Mouse (Mus musculus): ENCODE measurements at regions not wholly inside any gene's neighbourhood (a gene's known extent, or its start where the extent isn't known, plus 50 kb on each side); places are given as distances from the start of the nearest gene placed in this dataset.

DNA sequence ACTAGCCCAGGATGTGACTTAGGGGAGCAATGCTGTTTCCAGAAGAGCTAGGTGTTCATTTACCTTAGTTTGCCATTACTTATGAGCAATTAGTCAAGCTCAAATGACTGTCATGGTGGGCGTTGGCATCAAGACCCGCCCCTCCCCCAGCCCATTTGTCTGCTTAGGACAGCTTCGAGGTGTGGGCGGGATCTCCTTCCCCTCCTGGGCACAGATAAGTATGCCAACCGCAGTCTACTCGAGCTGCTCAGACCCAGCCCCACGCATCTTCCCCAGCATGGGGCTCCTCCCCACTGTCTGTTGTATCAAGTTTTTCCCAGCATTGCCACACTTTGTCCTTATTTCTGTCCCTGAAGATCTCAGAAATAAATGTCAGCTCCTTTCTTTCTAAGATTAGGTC is 179.6 kb downstream of the Sp3 start:
- no peak for DNase-seq (ENCODE audit: low read depth, low spot score)

DNA sequence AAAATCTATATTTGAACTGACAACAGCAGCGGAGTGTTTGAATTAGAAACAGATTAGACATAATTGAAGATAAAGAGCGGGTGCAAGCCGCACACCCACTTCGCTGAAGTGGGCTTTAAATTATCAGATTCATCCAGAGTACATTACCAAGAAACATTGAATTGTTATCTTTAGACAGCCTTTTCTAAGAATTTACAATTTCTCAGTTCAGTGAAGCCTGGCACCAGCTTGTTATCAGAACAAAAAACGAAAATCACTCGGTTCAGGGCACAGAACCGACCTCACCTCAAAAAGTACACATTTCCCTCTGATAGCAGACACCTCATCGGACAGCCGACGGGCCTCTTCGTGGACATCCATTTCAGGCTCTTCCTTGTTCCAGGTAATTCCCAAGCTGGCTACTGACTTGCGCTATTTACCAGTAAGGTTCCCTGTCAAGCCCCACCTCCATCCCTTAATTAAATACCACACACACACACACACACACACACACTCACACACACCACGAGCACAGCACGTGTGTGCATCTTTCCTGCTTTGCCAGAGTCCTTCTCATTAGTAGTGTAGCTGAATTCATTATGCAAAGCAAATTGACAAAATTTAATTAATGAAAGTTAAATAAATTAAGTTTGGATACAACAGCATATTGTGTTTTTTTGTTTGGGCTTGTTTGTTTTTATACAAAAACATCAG is 166.8 kb downstream of the Sp3 start:
- DNase-seq (ENCODE audit: low read depth, low spot score), result no peak

DNA sequence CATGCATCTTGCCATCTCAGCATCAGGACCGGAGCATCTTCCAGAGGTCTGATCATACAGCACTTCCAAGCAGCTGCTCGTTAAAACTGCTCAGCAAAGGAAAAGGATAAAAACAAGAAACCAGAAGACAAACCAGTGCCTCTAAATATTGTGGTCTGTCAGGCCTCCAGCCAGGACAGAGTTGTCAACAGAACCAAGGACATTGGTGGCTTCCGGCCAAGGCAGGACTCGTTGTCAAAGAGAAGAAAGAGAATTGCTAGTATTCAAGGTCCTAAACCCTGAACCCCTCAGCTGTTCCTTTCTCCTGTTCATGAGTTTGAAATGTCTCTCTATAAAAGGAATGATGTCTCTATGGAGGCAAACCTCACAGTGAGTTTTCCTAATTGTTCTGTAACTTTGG is 155.0 kb downstream of the Sp3 start:
- DNase-seq (ENCODE audit: low read depth, low spot score), result no peak

DNA sequence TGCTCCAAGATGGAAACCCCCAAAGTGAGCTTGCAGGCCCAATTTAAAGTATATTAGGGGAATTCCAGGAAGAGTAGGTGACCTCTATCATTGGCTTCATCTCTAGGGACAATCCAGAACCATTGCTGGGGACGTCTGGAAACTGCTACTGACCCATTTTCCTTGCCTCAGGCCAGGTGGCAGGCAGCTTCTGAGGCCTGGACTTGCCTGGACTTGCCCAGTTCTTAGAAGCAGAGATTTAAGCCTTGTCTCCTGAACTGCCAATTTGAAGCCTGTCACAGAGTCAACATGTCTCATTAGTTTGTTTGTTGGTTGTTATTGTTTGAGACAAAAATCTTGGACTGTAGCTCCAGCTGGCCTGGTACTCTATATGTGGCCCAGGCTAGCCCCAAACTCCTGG is 151.1 kb downstream of the Sp3 start:
- DNase-seq (ENCODE audit: low read depth, low spot score), result no peak

DNA sequence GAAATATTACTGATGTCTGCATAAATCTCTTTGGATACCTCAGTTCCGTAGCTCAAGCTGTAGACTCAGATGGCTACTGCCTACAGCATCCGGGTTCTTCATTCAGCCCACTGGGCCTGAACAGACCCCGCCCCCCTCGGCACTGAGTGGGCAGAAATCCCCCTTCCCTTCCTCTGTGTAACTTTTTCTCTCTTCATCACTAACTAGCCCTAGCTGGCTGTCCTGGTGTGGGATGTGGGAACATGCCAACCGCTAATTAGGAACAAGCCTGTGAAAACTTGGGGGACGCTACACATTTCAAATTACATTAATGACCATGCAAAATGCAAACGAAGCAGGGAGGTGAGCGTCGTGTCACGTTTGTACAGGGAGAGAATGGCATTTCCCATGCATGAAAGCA is 147.5 kb downstream of the Sp3 start:
- DNase-seq (ENCODE audit: low read depth, low spot score), result no peak

DNA sequence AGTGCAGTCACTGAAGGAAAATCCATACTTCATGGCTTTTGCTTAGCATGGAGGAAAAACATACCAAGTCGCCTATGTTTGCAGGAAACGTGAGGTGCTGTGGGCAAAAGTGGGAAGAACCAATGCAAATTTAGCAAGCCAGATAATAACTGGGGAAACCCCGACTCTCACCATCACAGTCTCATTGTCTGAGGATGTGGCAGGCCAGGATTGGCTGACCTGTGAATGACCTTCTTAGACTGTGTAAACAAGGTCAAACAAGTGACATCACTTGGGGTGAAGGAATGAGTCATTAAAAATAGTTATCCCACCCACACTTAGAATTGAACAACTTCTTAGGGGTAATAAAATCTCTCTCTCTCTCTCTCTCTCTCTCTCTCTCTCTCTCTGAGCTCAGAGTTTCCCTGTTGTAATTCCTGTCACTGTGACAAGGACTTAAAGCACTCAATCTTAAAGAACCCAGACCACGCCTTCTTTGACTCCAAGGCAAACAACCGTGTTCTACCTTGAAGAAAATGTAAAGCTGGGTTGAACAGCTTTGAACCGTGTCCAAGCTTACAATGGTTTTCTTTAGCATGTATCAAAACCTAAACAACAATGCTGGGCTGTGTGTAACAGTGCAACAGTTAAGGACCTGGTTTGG is 142.0 kb downstream of the Sp3 start:
- DNase-seq (ENCODE audit: low read depth, low spot score), result no peak

DNA sequence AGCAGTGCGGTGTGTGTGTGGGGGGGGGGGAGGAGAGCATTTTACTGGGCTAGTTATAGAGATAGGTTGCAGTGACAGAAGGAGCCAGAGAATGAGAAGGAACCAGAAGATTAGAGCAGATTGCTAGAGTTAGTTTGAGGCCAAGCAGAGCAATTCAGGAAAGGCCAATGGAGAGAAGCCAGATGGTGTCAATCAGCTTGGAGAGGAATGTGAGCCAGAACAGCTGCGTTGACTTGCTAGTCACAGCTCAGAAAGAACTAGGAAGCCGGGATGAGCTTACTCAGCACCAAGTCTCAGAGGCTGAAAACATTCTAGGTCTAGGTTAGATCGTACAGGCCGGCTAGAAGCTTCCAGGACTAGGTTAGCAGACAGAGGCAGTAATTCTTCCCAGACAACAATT is 140.6 kb downstream of the Sp3 start:
- DNase-seq (ENCODE audit: low read depth, low spot score), result no peak

DNA sequence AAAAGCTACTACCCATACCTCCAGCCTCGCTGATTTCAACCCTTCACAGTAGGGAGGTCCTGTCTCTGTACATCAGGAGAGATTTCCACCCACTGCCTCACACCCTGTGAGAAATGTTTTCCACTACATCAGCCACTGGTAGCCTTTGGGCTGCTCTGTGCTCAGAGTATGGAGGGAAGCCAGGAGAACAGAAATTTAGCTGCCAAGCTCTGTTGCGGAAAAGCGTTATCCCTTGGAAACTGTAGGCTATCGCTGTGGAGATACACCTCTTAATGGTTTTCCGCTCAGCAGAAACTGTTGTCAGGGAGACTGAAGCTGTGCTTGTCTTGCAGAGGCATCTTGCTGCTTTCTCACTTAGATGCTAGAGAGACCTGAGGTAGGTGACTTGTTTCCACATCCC is 138.9 kb downstream of the Sp3 start:
- no peak for DNase-seq (ENCODE audit: low read depth, low spot score)

DNA sequence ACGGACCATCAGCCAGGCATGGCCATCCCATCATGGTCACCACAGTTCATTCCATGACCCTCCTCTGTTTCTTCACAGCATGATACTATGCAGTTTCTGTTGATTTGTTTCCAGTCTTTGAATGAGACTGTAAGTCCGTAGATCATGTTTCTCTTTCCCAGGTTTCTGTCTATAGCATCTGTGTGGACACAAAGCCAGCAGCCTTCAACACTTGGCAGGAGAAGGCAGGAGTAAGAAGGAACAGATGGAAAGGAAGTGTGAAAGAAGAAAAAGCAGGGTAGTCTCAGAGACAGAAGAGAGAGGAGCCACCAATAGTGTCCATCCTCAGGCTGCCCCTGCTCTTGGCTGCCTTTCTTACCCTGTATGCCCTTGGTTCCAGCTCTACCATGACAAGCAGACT is 136.6 kb downstream of the Sp3 start:
- no peak for DNase-seq (ENCODE audit: low read depth, low spot score)

DNA sequence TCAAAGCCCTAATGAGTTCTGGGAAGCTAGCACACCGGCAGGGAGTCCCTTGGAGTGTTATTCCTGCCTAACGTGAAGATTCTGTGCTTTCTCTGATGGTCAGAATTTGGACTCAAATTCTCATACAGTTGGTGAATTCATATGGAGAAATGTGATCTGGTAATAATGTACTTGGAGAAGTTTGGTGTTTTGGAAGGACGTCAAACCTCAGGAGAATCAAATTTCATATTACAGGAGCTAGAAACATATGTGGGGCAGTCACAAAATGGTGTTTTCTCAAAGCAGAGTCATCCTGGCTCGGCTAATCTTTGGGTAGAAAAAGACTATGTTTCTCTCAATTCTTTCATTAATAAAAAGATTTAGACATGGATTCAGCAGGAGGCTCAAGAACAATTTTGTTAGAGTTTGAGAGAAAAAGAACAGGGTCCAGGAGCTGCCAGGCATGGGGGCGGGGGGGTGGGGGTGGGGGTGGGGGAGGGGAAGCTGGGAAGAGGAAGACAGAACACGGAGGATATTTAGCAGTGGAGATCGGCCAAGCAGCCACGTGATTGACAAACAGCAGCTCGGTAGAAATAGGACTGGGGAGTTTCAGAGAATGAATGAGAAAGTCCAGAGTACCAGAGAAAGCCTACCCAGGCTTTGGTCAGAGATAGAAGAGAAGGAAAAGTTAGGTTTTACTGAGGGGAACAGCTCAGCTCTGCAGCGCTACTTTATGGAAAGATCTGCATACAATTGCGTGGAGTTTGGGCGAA is 130.6 kb downstream of the Sp3 start:
- DNase-seq (ENCODE audit: low read depth, low spot score), result no peak

DNA sequence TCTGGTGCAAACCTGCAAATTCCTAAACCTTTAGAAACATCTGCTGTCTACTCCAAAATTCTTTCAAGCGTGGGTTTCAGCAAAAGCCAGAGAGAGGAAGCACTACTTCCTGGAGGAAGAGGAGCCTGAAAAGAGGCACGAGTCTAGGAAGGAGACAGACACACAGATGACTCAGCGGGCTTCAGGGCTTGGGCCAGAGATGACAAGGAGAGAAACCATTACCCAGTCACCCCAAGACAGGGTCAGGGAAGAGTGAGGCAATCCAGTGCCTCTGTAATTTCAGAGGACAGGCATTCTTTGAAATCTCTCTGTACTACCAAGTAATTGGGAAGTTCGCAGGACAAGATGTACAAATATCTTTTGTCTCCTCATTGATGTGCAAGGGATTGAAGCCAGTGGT is 127.7 kb downstream of the Sp3 start:
- no peak for DNase-seq (ENCODE audit: low read depth, low spot score)

DNA sequence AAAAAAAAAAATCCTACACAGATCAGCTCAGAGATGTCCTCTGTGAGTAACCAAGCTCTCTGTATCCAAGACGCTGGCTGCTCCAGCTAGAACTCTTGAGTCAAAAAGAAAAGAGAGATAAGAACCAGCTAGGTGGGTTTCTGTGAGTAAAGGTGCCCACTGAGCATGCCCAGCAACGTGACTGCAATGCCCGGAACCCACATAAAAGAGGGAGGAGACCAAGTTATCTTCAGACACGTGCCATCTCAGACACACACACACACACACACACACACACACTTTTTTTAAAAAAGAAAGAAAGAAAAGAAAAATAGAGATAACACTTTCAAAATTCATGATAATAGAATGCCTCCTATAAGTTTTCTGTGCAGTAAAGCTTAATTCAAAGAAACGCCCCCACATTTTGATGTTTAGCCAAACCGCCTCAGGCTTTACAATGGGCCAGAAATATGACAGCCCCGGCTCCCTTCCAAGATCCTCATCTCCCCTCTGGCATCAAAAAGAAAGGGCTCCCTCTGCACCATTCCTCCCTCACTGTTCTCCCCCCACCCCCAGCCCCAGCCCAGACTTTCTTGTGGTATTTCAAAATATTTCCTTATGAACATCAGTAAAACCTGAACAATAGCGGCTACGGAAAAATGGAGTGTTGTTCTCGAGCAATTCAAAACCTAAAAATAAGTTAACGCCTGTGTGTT is 124.8 kb downstream of the Sp3 start:
- DNase-seq (ENCODE audit: low read depth, low spot score), result no peak

DNA sequence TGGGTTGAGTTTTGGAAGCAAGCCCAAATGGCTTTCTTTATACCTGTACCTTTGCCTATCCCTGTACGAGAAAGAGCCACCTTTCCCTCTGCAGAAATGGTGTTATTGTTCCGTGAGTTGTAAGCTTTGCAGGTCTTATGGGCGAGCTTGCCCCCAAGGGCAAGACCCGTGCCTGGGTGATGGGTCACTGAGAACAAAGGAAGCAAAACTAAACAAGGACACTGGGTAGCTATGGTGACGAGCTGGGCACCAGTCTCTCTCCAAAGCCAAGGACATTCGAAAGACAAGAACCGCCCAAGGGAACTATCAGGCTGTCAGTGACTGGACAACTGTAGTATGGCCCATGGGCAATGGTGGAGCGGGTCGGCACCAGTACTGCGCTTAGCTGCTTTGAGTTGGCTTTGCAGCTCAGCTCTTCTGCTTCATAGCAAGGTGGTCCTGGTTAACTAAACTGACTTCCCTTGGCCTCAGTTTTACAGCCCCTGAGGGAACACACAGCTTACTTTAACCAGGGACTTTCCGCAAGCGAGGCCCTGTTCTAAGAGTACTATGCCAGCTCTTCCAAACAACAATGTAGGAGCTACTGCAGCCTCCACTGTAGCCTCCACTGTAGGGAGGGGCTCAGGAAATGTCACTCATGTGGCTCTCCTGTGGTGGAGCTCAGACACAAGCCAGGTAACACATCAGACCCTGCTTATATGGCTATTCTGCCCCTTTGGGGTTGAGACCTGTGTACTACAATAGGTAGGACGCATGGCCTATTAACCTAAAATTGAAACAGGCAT is 124.1 kb downstream of the Sp3 start:
- no peak for DNase-seq (ENCODE audit: low read depth, low spot score)

DNA sequence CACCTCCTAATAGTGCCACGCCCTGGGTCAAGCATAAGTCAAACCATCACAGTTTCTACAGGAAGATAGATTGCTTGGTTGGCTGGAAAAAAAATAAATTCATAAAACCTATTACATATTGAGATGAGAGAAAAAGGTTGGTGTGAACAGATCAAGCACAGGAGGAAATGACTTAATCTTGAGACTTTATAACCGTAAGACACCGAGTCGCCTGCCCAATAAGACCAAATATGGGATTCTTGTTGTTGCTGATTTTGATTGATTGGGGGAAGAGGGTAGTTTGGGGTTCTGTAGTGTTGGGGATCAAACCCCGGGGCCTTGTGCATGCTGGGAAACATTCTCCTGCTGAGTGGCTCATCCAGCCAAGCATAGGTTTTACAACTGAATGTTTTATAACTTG is 122.9 kb downstream of the Sp3 start:
- no peak for DNase-seq (ENCODE audit: low read depth, low spot score)

DNA sequence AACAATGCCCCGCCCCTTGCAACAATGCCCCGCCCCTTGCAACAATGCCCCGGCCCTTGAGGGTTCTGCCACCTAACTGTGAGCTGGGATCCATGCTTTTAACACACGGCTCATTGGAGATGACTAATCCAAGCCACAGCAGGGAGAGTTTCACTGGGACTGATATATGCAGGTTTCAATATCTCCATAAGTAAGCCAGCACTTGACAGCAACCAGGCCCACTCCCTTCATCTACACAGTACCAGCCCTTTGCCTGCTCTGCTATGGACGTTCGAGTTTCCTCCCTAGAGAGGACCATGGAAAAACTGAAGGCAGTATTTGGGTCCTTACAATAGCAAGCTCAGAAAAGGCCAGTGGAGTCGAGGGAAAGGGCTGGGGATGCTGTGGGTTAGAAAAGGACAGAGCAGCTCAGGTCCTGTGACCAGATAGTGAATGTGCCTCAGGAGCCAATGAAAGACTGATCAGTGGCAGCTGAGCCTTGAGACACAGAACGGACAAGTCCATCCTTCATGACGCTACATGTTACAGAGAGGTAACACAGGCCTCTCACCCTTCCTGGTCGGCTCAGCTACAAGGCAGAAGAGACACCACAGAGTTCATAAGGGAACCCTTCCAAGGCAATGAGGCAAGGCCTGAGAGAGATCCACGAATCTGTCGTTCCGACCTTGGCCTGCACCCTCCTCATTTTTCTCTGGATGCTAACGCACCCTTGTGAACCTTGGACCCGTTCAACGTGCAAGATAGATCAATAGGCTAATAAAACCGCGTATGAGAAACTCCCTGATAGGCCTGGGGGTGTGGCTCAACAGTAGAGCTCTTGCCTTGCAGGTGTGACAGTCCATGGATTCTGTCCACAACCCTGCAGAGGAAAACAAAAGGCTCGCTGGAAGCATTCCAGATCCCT is 114.5 kb downstream of the Sp3 start:
- DNase-seq (ENCODE audit: low read depth, low spot score), result no peak

DNA sequence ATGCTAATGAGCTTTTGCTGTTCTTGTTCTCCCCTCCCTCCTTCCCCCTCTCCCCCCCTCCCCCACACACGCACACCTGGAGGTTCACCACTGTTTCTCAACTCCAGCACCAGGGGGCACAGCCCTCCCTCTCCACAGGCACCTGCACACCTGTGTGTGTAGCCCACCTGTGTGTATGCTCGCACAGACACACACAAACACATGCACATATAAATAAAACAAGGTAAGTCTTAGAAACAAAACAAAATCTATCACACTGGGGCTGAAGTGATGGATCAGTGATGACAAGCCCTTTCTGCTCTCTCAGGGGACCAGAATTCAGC is 113.9 kb downstream of the Sp3 start:
- DNase-seq (ENCODE audit: low read depth, low spot score), result no peak

DNA sequence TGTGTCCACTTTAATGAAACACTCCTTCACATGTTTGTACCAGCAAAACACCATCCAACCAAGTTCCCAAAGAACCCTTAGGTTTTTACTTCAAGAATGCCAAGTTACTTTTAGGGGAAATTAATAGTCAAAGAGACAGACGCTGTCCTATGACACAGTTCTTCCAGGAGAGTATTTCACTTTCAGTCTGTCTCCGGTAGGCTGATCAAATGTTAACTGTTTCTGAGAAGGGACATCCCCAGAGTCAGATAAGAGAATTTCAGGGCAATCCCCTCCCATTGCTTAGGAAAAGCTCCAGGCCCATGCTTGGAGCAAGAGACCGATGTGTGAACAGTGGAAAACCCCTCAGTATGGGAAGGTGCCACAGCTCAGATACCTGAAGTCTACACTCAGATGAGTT is 112.1 kb downstream of the Sp3 start:
- DNase-seq (ENCODE audit: low read depth, low spot score), result no peak

DNA sequence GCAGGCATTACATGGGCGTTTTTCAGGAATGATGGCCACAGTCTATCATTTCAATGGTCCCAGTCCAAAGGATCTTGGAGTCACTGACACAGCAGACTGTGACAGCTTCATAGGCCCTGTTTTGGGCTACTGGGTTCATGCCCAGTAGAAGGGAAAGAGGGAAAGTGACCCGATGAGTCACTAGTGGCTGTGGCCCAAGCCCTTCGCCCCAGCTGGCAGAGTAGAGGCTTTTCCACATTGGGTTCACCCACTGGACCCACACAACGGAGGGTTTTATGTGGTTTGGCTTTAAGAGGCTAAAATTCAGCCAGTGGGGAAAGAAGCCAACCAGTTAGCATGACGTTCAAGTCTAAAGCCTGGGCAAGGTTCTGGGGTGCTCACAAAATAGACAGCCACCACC is 108.4 kb downstream of the Sp3 start:
- DNase-seq (ENCODE audit: low read depth, low spot score), result no peak

DNA sequence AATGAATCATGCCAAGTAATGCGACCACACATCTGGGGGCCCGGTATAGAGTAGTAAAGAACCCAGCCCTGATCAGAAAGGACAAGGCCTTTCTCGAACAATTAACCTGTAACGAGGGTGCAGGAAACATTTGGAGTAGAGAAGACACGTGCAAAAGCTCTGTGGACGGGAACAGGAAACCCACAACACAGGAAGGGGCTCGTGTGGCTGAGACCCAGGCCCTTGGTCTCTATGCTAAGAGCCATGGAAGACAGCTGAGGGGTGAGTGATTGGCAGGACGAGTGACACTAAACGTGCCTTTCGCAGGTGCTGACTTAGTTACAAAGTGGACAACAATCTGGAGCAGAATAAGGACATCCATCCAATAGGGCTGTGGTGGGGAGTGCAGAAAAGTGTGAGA is 106.3 kb downstream of the Sp3 start:
- no peak for DNase-seq (ENCODE audit: low read depth, low spot score)

DNA sequence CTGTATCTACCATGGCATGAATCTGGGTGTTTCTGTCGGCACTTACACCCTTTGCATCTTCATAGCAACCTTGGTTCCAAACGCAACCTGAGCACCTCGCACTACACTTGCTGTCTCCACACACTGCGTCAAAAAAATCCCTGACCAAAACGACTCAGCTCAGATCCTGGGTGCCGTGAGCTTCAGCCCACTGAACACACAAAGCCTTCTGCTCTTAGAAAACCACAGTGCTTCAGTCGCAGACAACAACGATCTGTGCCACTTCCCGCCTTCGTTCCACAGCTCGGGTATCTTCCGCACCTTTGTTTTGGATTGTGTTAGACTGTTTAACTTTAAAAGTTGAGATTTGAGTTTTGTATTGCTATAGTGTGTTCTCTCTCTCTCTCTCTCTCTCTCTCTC is 105.7 kb downstream of the Sp3 start:
- no peak for DNase-seq (ENCODE audit: low read depth, low spot score)

DNA sequence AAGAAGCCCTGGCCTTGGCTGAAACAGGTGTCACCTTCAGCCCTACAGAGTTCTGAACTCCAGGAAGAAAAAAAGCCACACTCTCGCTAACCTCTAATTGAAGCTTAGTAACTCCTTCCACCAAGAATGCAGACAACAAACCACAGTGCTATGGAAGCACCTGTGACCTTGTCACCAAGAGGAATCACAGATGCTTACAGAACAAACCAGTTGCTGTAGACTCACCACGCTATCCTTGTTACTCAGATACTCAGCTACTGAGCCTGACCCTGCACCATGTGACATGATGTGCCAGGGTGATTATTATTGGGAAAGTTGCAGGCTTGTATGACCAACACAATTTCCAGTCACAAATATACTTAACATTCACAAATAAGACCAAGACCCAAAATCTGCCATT is 104.6 kb downstream of the Sp3 start:
- DNase-seq (ENCODE audit: low read depth, low spot score), result no peak
